Mouse (Mus musculus) left cerebral cortex, postnatal 25 days (tissue): ENCODE results near the gene Ncam2. TPM values are rescaled to one million over a fixed set of nuclear protein-coding genes. Genes with fewer than 3 reads are reported as not detected.
"Not testable (repeated sequence)": the region's sequence is repeated elsewhere in the genome, so short reads cannot be mapped to it uniquely, and the experiment has no call there.

Source experiments
- DNase-seq, 2 experiments: peaks; one replicate each; pipeline ENCODE4 v3.0.0; 2022; ENCODE audit warnings: low spot score in 2 of 2, mixed read lengths in 1 of 2
- intact Hi-C: fragments of 180-260 bp; cut with DNase I; formaldehyde crosslinking; loops from one replicate; pipeline ENCODE4 v1.15.1; 2025
- total RNA-seq, 2 experiments: library from RNA; stranded (reverse); gene quantifications; 2 replicates each; pipeline ENCODE4 v1.2.3; 2021

The Ncam2 gene
- total RNA-seq, 2 experiments from 2014 or later, result 78.5 to 85.1 TPM

DNA sequence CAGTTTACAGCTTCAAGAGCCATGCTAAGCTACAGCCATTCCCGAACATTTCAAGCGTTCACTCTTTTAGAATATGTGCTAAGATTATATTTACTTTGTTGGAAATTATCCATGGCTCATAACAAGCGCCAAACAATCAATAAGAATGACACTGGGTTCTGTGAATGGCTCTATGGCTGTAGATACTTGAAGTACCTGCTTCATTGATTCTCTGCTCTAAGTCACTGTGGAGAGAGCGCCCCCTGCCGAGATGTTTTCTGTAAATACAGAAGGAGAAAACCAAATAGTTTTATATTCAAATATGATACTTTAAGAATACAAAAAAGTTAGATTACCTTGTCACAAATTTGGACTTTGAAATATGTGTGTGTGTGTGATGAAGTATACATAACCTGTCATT, 83.7 kb downstream of the Ncam2 start:
- peak; percentile 46 to 57 for DNase-seq
- intact Hi-C loops, result loop anchor here (2.0 kb wide), 1 partner anchor 83 kb away; the partner anchor contains the start of gene Ncam2

- intact Hi-C loops, result loop anchor here (2.0 kb wide), 1 partner anchor 84 kb away; the partner anchor contains the start of gene Ncam2
- DNase-seq, result peak in 1 of 2 experiments; percentile 32
These were observed 84.7 kb downstream of the Ncam2 start for GRCm38 (mm10) chr16:81284859-81285837.

DNA sequence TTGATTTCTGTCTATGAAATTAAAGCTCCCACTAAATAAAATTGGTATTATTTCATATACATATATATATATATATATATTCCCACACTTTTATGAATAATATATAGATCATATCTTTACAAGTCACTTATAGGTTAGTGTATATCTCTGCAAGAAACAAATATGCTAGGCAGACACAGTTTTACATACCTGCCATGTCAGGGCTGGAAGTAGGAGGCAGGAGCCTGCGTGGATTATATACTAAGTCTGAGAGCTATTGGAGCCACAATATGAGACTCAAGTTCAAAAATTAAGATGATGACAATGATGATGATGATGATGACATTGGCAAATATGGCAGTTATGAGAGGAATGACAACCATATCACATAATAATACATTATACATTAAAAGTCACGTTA, 85.4 kb downstream of the Ncam2 start:
- intact Hi-C loops, result loop anchor here (2.0 kb wide), 1 partner anchor 85 kb away; the partner anchor contains the start of gene Ncam2
- no peak for DNase-seq

GRCm38 (mm10) chr16:81303806-81304205, 103.3 kb downstream of the Ncam2 start:
- intact Hi-C loops, result no loop called here
- DNase-seq, result no peak

GRCm38 (mm10) chr16:81309215-81309614, 108.7 kb downstream of the Ncam2 start:
- intact Hi-C loops, result no loop called here

GRCm38 (mm10) chr16:81319037-81319436, 118.5 kb downstream of the Ncam2 start:
- no peak for DNase-seq
- intact Hi-C loops, result no loop called here

More at GRCm38 (mm10) chr16:81309215-81309614, 108.7 kb downstream of the Ncam2 start:
- DNase-seq, result no peak

- intact Hi-C loops, result loop anchor here (5.0 kb wide), 1 partner anchor 127 kb away; no protein-coding TSS in a partner anchor
- peak; percentile 43 to 49 for DNase-seq
These were observed 130.0 kb downstream of the Ncam2 start for GRCm38 (mm10) chr16:81330539-81330938.

DNA sequence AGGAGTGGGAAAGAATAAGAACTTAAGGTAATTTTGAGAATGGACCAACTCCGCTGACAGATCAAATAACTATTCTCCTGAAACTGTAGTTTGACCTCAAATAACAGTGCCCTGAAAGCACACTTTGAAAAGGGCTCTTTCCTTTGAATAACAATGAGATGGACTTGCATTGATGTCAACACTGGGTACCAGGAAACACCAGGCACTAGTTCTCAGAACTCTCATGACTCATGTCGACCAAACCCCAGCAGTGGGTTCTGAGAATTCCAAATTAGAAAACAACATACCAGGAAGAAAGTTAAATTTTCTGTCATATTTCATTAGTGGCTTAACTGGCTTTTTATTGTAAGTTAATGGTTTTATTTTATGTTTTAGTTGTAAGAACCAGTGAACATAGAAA, 165.4 kb downstream of the Ncam2 start:
- no peak for DNase-seq
- intact Hi-C loops, result no loop called here

DNA sequence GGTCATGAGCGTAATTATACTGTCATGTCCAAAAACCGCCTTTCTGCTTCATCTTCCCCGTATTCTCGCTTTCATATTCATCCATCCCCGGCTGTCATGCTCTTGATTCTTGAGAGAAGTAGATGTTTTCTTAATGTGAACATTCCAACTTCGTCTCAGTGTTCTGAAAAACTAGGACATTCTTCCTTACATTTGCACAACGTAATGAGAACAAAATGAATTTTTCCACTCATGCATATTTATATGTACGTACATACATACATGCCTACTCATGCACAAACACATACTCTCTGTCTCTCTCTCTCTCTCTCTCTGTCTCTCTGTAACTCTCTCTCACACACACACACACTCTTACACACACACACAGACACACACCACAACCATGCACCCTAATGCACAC, 173.7 kb downstream of the Ncam2 start:
- DNase-seq, result no peak
- intact Hi-C loops, result no loop called here

GRCm38 (mm10) chr16:81380434-81380833, 179.9 kb downstream of the Ncam2 start:
- no peak for DNase-seq
- intact Hi-C loops, result no loop called here

DNA sequence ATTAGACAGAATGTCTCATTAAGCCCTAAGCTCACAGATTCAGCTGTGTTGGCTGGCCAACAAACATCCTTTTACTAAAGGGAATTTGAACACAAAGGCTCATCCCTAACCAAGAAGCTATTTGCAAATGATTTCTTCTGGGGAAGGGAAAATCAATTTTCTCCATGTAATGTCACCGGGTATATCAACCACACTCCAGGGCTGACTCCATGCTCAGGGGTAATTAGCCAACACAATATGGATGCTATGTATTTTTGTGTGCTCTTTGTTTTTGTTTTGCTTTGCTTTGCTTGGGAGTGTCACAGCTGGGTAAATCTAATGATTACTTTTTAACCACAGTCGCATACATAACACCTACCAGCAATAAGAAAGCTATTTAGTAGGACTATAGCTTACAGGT, 188.1 kb downstream of the Ncam2 start:
- intact Hi-C loops, result no loop called here

DNA sequence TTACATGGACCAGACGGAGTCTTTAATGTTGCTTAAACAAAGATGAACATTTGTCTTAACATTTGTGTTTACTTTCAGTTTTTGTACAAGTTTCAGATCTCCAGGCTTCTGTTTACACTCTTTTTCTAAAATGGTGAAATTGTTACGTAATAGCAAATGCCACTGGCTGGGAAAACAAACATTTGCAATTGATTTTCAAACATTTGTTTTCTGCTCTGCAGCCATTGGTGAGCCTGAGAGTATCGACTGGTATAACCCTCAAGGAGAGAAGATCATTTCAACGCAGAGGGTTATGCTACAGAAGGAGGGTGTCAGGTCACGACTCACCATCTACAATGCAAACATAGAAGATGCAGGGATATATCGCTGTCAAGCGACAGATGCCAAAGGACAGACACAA, 234.1 kb downstream of the Ncam2 start:
- intact Hi-C loops, result no loop called here

More for the DNA sequence above, 188.1 kb downstream of the Ncam2 start:
- no peak for DNase-seq

GRCm38 (mm10) chr16:81437091-81437867, 236.8 kb downstream of the Ncam2 start:
- intact Hi-C loops, result no loop called here
- DNase-seq, result no peak

More for the DNA sequence above, 234.1 kb downstream of the Ncam2 start:
- DNase-seq, result no peak

GRCm38 (mm10) chr16:81437868-81438249, 237.4 kb downstream of the Ncam2 start:
- intact Hi-C loops, result no loop called here

DNA sequence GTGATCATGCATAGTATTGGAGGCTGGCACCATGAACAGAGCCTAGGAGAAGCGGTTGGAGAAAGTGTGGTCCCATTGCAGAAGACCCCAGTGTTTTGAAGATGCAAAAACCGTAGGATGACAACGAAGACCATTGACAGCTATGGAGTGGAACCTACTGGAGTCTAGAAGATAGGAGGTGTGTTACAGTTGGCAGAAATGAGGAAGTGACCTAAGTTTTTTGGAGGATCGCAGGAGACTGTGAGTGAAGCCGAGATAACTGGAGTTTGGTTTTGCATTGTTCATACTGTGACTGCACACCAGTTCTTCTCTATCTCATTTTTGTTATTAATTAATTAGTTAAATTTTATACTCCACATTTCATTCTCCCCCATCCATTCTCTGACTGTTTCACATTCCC, 250.4 kb downstream of the Ncam2 start:
- intact Hi-C loops, result loop anchor here (10.0 kb wide), 1 partner anchor 246 kb away; the partner anchor contains the start of gene Ncam2
- no peak for DNase-seq

More at GRCm38 (mm10) chr16:81437868-81438249, 237.4 kb downstream of the Ncam2 start:
- DNase-seq, result no peak

DNA sequence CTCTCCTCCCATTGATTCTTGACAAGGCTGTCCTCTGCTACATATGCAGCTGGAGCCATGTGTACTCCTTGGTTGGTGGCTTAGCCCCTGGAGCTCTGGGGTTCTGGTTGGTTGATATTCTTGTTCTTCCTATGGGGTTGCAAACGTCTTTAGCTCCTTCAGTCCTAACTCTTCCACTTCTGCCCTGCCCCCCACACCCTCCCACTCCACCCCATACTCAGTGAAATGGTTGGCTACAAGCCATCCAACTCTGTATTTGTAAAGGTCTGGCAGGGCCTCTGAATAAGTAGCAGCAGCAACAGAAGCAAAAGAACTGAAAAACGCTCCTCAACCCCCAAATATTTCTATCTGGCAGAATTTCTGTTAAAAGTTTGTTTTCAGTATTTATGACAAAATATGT, 252.5 kb downstream of the Ncam2 start:
- intact Hi-C loops, result loop anchor here (10.0 kb wide), 1 partner anchor 248 kb away; the partner anchor contains the start of gene Ncam2
- no peak for DNase-seq

GRCm38 (mm10) chr16:81454472-81454871, 254.0 kb downstream of the Ncam2 start:
- no peak for DNase-seq
- intact Hi-C loops, result loop anchor here (10.0 kb wide), 1 partner anchor 250 kb away; the partner anchor contains the start of gene Ncam2

- intact Hi-C loops, DNase-seq: not testable (repeated sequence)
These were observed 262.2 kb downstream of the Ncam2 start for GRCm38 (mm10) chr16:81462731-81463130.

- intact Hi-C loops, result no loop called here
- no peak for DNase-seq
These were observed 272.4 kb downstream of the Ncam2 start for GRCm38 (mm10) chr16:81472925-81473324.

- intact Hi-C loops, result no loop called here
- no peak for DNase-seq
These were observed 280.6 kb downstream of the Ncam2 start for GRCm38 (mm10) chr16:81481058-81481457.
